Mouse (Mus musculus): ENCODE data around the gene Lsp1. TPM values are rescaled to one million over a fixed set of nuclear protein-coding genes. Genes with fewer than 3 reads are reported as not detected.

Lsp1 gene
- polyA plus RNA-seq, 1 experiment from 2014 or later: 49.3 TPM

GRCm38 (mm10) chr7:142445324-142445723 lies 15.3 kb upstream of the Lsp1 start:
- WGBS: 79% methylated on average over 6 of the region's 6 CpGs
- no peak for ATAC-seq (ENCODE audit: insufficient number of reproducible peaks, low FRiP score, low TSS enrichment, low read depth)

GRCm38 (mm10) chr7:142446264-142446663 lies 14.3 kb upstream of the Lsp1 start:
- Histone ChIP-seq H3K27me3 (no peaks in the 10 kb centered on the region), H3K4me3 (replicated peaks) (no peak overlapping the region), H3K9me3 (replicated peaks) (no peaks in the 10 kb centered on the region), H3K9ac (no peak overlapping the region), H3K36me3 (no peaks in the 10 kb centered on the region), H3K4me2 (replicated peaks) (no peak overlapping the region), H3K4me1 (peaks cover 17% of the 10 kb centered on the region), H3K27ac (replicated peaks) (no peak overlapping the region)
- no peak for ATAC-seq (ENCODE audit: insufficient number of reproducible peaks, low FRiP score, low TSS enrichment, low read depth)
- WGBS: 89% methylated on average over 4 of the region's 4 CpGs

More at GRCm38 (mm10) chr7:142445324-142445723, 15.3 kb upstream of the Lsp1 start:
- no peaks in the 10 kb centered on the region for H3K27me3 ChIP-seq
- H3K4me3 ChIP-seq (replicated peaks): no peak overlapping the region
- no peak overlapping the region for H3K27ac ChIP-seq (replicated peaks)
- no peaks in the 10 kb centered on the region for H3K36me3 ChIP-seq
- H3K9ac ChIP-seq: no peak overlapping the region
- peaks cover 27% of the 10 kb centered on the region for H3K4me1 ChIP-seq
- no peaks in the 10 kb centered on the region for H3K9me3 ChIP-seq (replicated peaks)
- H3K4me2 ChIP-seq (replicated peaks): no peak overlapping the region

- WGBS: 70% methylated on average over 6 of the region's 6 CpGs
- H3K4me3 ChIP-seq (replicated peaks): no peak overlapping the region
- no peak overlapping the region for H3K27ac ChIP-seq (replicated peaks)
- no peak overlapping the region for H3K4me2 ChIP-seq (replicated peaks)
- no peak overlapping the region for H3K9ac ChIP-seq
- H3K36me3 ChIP-seq: no peaks in the 10 kb centered on the region
- ATAC-seq (ENCODE audit: insufficient number of reproducible peaks, low FRiP score, low TSS enrichment, low read depth): no peak
- 0 out of 2 replicates have a peak, but pooled peaks cover 2% of the 10 kb centered on the region for H3K4me1 ChIP-seq
- H3K9me3 ChIP-seq (replicated peaks): no peaks in the 10 kb centered on the region
- no peaks in the 10 kb centered on the region for H3K27me3 ChIP-seq
Observed at GRCm38 (mm10) chr7:142449038-142449617, 11.5 kb upstream of the Lsp1 start.

GRCm38 (mm10) chr7:142454706-142455105 lies 5.9 kb upstream of the Lsp1 start:
- peak overlapping the region; percentile 83 for H3K27ac ChIP-seq (replicated peaks)
- H3K4me2 ChIP-seq (replicated peaks): no peak overlapping the region
- H3K36me3 ChIP-seq: no peaks in the 10 kb centered on the region
- no peaks in the 10 kb centered on the region for H3K9me3 ChIP-seq (replicated peaks)
- peaks cover 28% of the 10 kb centered on the region for H3K4me1 ChIP-seq
- 30% methylated on average over 1 of the region's 1 CpGs for WGBS
- no peaks in the 10 kb centered on the region for H3K27me3 ChIP-seq
- no peak overlapping the region for H3K4me3 ChIP-seq (replicated peaks)
- no peak for ATAC-seq (ENCODE audit: insufficient number of reproducible peaks, low FRiP score, low TSS enrichment, low read depth)
- no peak overlapping the region for H3K9ac ChIP-seq

- Histone ChIP-seq H3K27me3 (no peaks in the 10 kb centered on the region), H3K9me3 (replicated peaks) (no peaks in the 10 kb centered on the region), H3K4me1 (peaks cover 28% of the 10 kb centered on the region), H3K36me3 (no peaks in the 10 kb centered on the region), H3K4me3 (replicated peaks) (no peak overlapping the region), H3K9ac (no peak overlapping the region), H3K4me2 (replicated peaks) (no peak overlapping the region), H3K27ac (replicated peaks) (peak overlapping the region; percentile 83)
- WGBS: 33% methylated on average over 2 of the region's 2 CpGs
- ATAC-seq (ENCODE audit: insufficient number of reproducible peaks, low FRiP score, low TSS enrichment, low read depth): no peak
Observed at GRCm38 (mm10) chr7:142455251-142455650, 5.4 kb upstream of the Lsp1 start.

GRCm38 (mm10) chr7:142456806-142457205 lies 3.8 kb upstream of the Lsp1 start:
- H3K4me2 ChIP-seq (replicated peaks): no peak overlapping the region
- H3K4me1 ChIP-seq: peaks cover 28% of the 10 kb centered on the region
- peak overlapping the region; percentile 92 for H3K27ac ChIP-seq (replicated peaks)
- no peak for ATAC-seq (ENCODE audit: insufficient number of reproducible peaks, low FRiP score, low TSS enrichment, low read depth)
- 82% methylated on average over 3 of the region's 3 CpGs for WGBS
- no peaks in the 10 kb centered on the region for H3K36me3 ChIP-seq
- H3K9me3 ChIP-seq (replicated peaks): no peaks in the 10 kb centered on the region
- H3K9ac ChIP-seq: no peak overlapping the region
- no peak overlapping the region for H3K4me3 ChIP-seq (replicated peaks)
- H3K27me3 ChIP-seq: no peaks in the 10 kb centered on the region

- Histone ChIP-seq H3K4me1 (peaks cover 28% of the 10 kb centered on the region), H3K4me3 (replicated peaks) (no peak overlapping the region), H3K27me3 (no peaks in the 10 kb centered on the region), H3K9me3 (replicated peaks) (no peaks in the 10 kb centered on the region), H3K36me3 (no peaks in the 10 kb centered on the region), H3K9ac (no peak overlapping the region), H3K27ac (replicated peaks) (peak overlapping the region; percentile 92), H3K4me2 (replicated peaks) (no peak overlapping the region)
- ATAC-seq (ENCODE audit: insufficient number of reproducible peaks, low FRiP score, low TSS enrichment, low read depth): no peak
- 17% methylated on average over 3 of the region's 3 CpGs for WGBS
Observed at GRCm38 (mm10) chr7:142457227-142457811, 3.3 kb upstream of the Lsp1 start.

GRCm38 (mm10) chr7:142458026-142458425 lies 2.6 kb upstream of the Lsp1 start:
- peaks cover 28% of the 10 kb centered on the region for H3K4me1 ChIP-seq
- H3K36me3 ChIP-seq: no peaks in the 10 kb centered on the region
- peak overlapping the region; percentile 92 for H3K27ac ChIP-seq (replicated peaks)
- H3K4me2 ChIP-seq (replicated peaks): no peak overlapping the region
- WGBS: 6% methylated on average over 1 of the region's 2 CpGs
- no peaks in the 10 kb centered on the region for H3K9me3 ChIP-seq (replicated peaks)
- ATAC-seq (ENCODE audit: insufficient number of reproducible peaks, low FRiP score, low TSS enrichment, low read depth): peak; percentile 80
- H3K4me3 ChIP-seq (replicated peaks): no peak overlapping the region
- H3K9ac ChIP-seq: no peak overlapping the region
- no peaks in the 10 kb centered on the region for H3K27me3 ChIP-seq

- H3K4me1 ChIP-seq: peaks cover 25% of the 10 kb centered on the region
- ATAC-seq (ENCODE audit: insufficient number of reproducible peaks, low FRiP score, low TSS enrichment, low read depth): no peak
- peak overlapping the region; percentile 92 for H3K27ac ChIP-seq (replicated peaks)
- 49% methylated on average over 5 of the region's 5 CpGs for WGBS
- H3K4me3 ChIP-seq (replicated peaks): no peak overlapping the region
- no peak overlapping the region for H3K9ac ChIP-seq
- no peaks in the 10 kb centered on the region for H3K36me3 ChIP-seq
- no peaks in the 10 kb centered on the region for H3K27me3 ChIP-seq
- no peak overlapping the region for H3K4me2 ChIP-seq (replicated peaks)
- H3K9me3 ChIP-seq (replicated peaks): no peaks in the 10 kb centered on the region
Observed at GRCm38 (mm10) chr7:142458676-142459298, 1.8 kb upstream of the Lsp1 start.

- no peak overlapping the region for H3K4me3 ChIP-seq (replicated peaks)
- H3K9me3 ChIP-seq (replicated peaks): no peaks in the 10 kb centered on the region
- H3K4me2 ChIP-seq (replicated peaks): no peak overlapping the region
- no peak for ATAC-seq (ENCODE audit: insufficient number of reproducible peaks, low FRiP score, low TSS enrichment, low read depth)
- 70% methylated on average over 2 of the region's 2 CpGs for WGBS
- H3K27ac ChIP-seq (replicated peaks): peak overlapping the region; percentile 92
- no peaks in the 10 kb centered on the region for H3K27me3 ChIP-seq
- H3K4me1 ChIP-seq: peaks cover 25% of the 10 kb centered on the region
- H3K36me3 ChIP-seq: no peaks in the 10 kb centered on the region
- H3K9ac ChIP-seq: no peak overlapping the region
Observed at GRCm38 (mm10) chr7:142459299-142459691, 1.3 kb upstream of the Lsp1 start.

- H3K4me1 ChIP-seq: peaks cover 17% of the 10 kb centered on the region
- 82% methylated on average over 2 of the region's 2 CpGs for WGBS
Observed at GRCm38 (mm10) chr7:142461446-142461845, 837 bp downstream of the Lsp1 start.

More at GRCm38 (mm10) chr7:142461446-142461845, 837 bp downstream of the Lsp1 start:
- Histone ChIP-seq H3K4me3 (replicated peaks) (no peak overlapping the region), H3K4me2 (replicated peaks) (no peak overlapping the region), H3K27me3 (no peaks in the 10 kb centered on the region), H3K9ac (no peak overlapping the region), H3K27ac (replicated peaks) (peak overlapping the region; percentile 44; the same call in 1 of the 2 replicates), H3K36me3 (no peaks in the 10 kb centered on the region), H3K9me3 (replicated peaks) (no peaks in the 10 kb centered on the region)
- no peak for ATAC-seq (ENCODE audit: insufficient number of reproducible peaks, low FRiP score, low TSS enrichment, low read depth)
